Mouse (Mus musculus) limb, embryonic 11.5 days (tissue): ENCODE data around the gene Cyp2c23. TPM values are rescaled to one million over a fixed set of nuclear protein-coding genes. Genes with fewer than 3 reads are reported as not detected.

Experiments used
- ATAC-seq: fragments of 200-750 bp; cut with Nextera tagmentation; 2 replicates; pipeline ENCODE4 v1.8.0; 2017; ENCODE audit warnings: low read depth; ENCODE audit not compliant: insufficient number of reproducible peaks, low FRiP score, low TSS enrichment
- DNase-seq: peaks from one replicate; pipeline ENCODE4 v3.0.0-alpha.2; 2015; ENCODE audit warnings: low spot score
- H3K27ac ChIP-seq: fragments of 300-500 bp; sonication (generic); replicated peaks from 2 replicates; pipeline ENCODE4 v1.5.1; 2014; ENCODE audit warnings: low read depth, mild to moderate bottlenecking, low read length
- H3K27me3 ChIP-seq: fragments of 300-500 bp; sonication (generic); 2 replicates; pipeline ENCODE4 v1.6.1; 2014; ENCODE audit warnings: mild to moderate bottlenecking, low read length, mixed read lengths; ENCODE audit not compliant: control insufficient read depth, insufficient read depth
- H3K36me3 ChIP-seq: fragments of 300-500 bp; sonication (generic); 2 replicates; pipeline ENCODE4 v1.6.1; 2014; ENCODE audit warnings: mild to moderate bottlenecking, low read length, moderate library complexity, mixed read lengths; ENCODE audit not compliant: control insufficient read depth, insufficient read depth
- H3K4me1 ChIP-seq: fragments of 300-500 bp; sonication (generic); 2 replicates; pipeline ENCODE4 v1.6.1; 2014; ENCODE audit warnings: low read length, mixed read lengths; ENCODE audit not compliant: control insufficient read depth, insufficient read depth
- H3K4me2 ChIP-seq: fragments of 300-500 bp; sonication (generic); 2 replicates; pipeline ENCODE4 v1.6.1; 2014; ENCODE audit warnings: low read depth, mild to moderate bottlenecking, moderate library complexity; ENCODE audit not compliant: severe bottlenecking
- H3K4me3 ChIP-seq: fragments of 300-500 bp; sonication (generic); 2 replicates; pipeline ENCODE4 v1.5.1; 2014; ENCODE audit warnings: low read depth, low read length
- H3K9ac ChIP-seq: fragments of 300-500 bp; sonication (generic); 2 replicates; pipeline ENCODE4 v1.6.1; 2014; ENCODE audit warnings: mild to moderate bottlenecking, low read length
- H3K9me3 ChIP-seq: fragments of 300-500 bp; sonication (generic); 2 replicates; pipeline ENCODE4 v1.6.1; 2016; ENCODE audit warnings: low read length; ENCODE audit not compliant: control insufficient read depth
- WGBS: fragments of 180-500 bp; shearing (Covaris S2); extraction: QIAGEN DNeasy Blood & Tissue Kit; methylation state at CpG from one replicate; pipeline ENCODE4 v1.1.7; 2014; 5-methylcytosine and 5-hydroxymethylcytosine counted together
- polyA plus RNA-seq: library from polyadenylated mRNA; unstranded; fragments of >200 nt; fragmentation: Nextera tagmentation; extraction: Ambion mirVana; gene quantifications from 2 replicates; pipeline ENCODE4 v1.2.1, GENCODE M21; 2014

Gene Cyp2c23
- polyA plus RNA-seq, 1 experiment from 2014 or later: 0.12 TPM

- WGBS: 68% methylated on average over 7 of the region's 7 CpGs
- Histone ChIP-seq H3K4me3 (no peak overlapping the region), H3K27ac (no peak overlapping the region), H3K9me3 (no peaks in the 10 kb centered on the region), H3K9ac (no peak overlapping the region), H3K4me2 (no peak overlapping the region), H3K27me3 (no peaks in the 10 kb centered on the region), H3K36me3 (no peaks in the 10 kb centered on the region), H3K4me1 (no peaks in the 10 kb centered on the region)
- ATAC-seq: no peak
- DNase-seq: no peak
Observed at GRCm38 (mm10) chr19:44019739-44020138, 9.3 kb downstream of the Cyp2c23 start.

- Histone ChIP-seq H3K27me3 (no peaks in the 10 kb centered on the region), H3K9me3 (no peaks in the 10 kb centered on the region), H3K4me3 (no peak overlapping the region), H3K4me1 (no peaks in the 10 kb centered on the region), H3K27ac (no peak overlapping the region), H3K4me2 (no peak overlapping the region), H3K36me3 (no peaks in the 10 kb centered on the region), H3K9ac (no peak overlapping the region)
- ATAC-seq: no peak
- WGBS: 87% methylated on average over 6 of the region's 6 CpGs
- no peak for DNase-seq
Observed at GRCm38 (mm10) chr19:44013862-44014261, 15.1 kb downstream of the Cyp2c23 start.

GRCm38 (mm10) chr19:44008784-44009183 lies 20.2 kb downstream of the Cyp2c23 start:
- Histone ChIP-seq H3K9ac (no peak overlapping the region), H3K36me3 (no peaks in the 10 kb centered on the region), H3K27me3 (no peaks in the 10 kb centered on the region), H3K4me3 (no peak overlapping the region), H3K27ac (no peak overlapping the region), H3K4me2 (no peak overlapping the region), H3K9me3 (no peaks in the 10 kb centered on the region), H3K4me1 (no peaks in the 10 kb centered on the region)
- WGBS: 70% methylated on average over 15 of the region's 15 CpGs
- DNase-seq (no peak), ATAC-seq (no peak)

GRCm38 (mm10) chr19:44007186-44007585 lies 21.8 kb downstream of the Cyp2c23 start:
- DNase-seq (peak; percentile 24), ATAC-seq (no peak)

GRCm38 (mm10) chr19:44005025-44005424 lies 24.0 kb downstream of the Cyp2c23 start:
- no peak for DNase-seq
- 71% methylated on average over 4 of the region's 4 CpGs for WGBS
- no peaks in the 10 kb centered on the region for H3K27me3 ChIP-seq

More at GRCm38 (mm10) chr19:44007186-44007585, 21.8 kb downstream of the Cyp2c23 start:
- no peak overlapping the region for H3K4me3 ChIP-seq
- H3K27me3 ChIP-seq: no peaks in the 10 kb centered on the region
- 68% methylated on average over 12 of the region's 12 CpGs for WGBS
- H3K4me2 ChIP-seq: no peak overlapping the region
- no peaks in the 10 kb centered on the region for H3K36me3 ChIP-seq
- no peak overlapping the region for H3K9ac ChIP-seq
- H3K4me1 ChIP-seq: no peaks in the 10 kb centered on the region
- H3K27ac ChIP-seq: no peak overlapping the region
- H3K9me3 ChIP-seq: no peaks in the 10 kb centered on the region

GRCm38 (mm10) chr19:44004261-44004660 lies 24.7 kb downstream of the Cyp2c23 start:
- Histone ChIP-seq H3K4me2 (no peak overlapping the region), H3K4me1 (no peaks in the 10 kb centered on the region), H3K9ac (no peak overlapping the region), H3K27ac (no peak overlapping the region), H3K9me3 (no peaks in the 10 kb centered on the region), H3K4me3 (no peak overlapping the region), H3K36me3 (no peaks in the 10 kb centered on the region), H3K27me3 (no peaks in the 10 kb centered on the region)
- DNase-seq (no peak), ATAC-seq (no peak)
- WGBS: 87% methylated on average over 2 of the region's 2 CpGs

More at GRCm38 (mm10) chr19:44005025-44005424, 24.0 kb downstream of the Cyp2c23 start:
- ATAC-seq: no peak
- Histone ChIP-seq H3K4me1 (no peaks in the 10 kb centered on the region), H3K9ac (no peak overlapping the region), H3K4me2 (no peak overlapping the region), H3K27ac (no peak overlapping the region), H3K4me3 (no peak overlapping the region), H3K36me3 (no peaks in the 10 kb centered on the region), H3K9me3 (no peaks in the 10 kb centered on the region)

GRCm38 (mm10) chr19:44000720-44001119 lies 28.3 kb downstream of the Cyp2c23 start:
- Histone ChIP-seq H3K36me3 (no peaks in the 10 kb centered on the region), H3K4me1 (no peaks in the 10 kb centered on the region), H3K9me3 (no peaks in the 10 kb centered on the region), H3K4me2 (no peak overlapping the region), H3K27me3 (no peaks in the 10 kb centered on the region), H3K9ac (no peak overlapping the region), H3K27ac (no peak overlapping the region), H3K4me3 (no peak overlapping the region)
- ATAC-seq (no peak), DNase-seq (no peak)
- 84% methylated on average over 5 of the region's 5 CpGs for WGBS

GRCm38 (mm10) chr19:44000061-44000460 lies 28.9 kb downstream of the Cyp2c23 start:
- Histone ChIP-seq H3K4me3 (no peak overlapping the region), H3K27ac (no peak overlapping the region), H3K36me3 (no peaks in the 10 kb centered on the region), H3K9ac (no peak overlapping the region), H3K27me3 (no peaks in the 10 kb centered on the region), H3K4me1 (no peaks in the 10 kb centered on the region), H3K9me3 (no peaks in the 10 kb centered on the region), H3K4me2 (no peak overlapping the region)
- 81% methylated on average over 1 of the region's 1 CpGs for WGBS
- ATAC-seq (no peak), DNase-seq (no peak)

GRCm38 (mm10) chr19:43998802-43999527 lies 30.0 kb downstream of the Cyp2c23 start:
- no peaks in the 10 kb centered on the region for H3K4me1 ChIP-seq
- H3K9ac ChIP-seq: no peak overlapping the region
- no peak overlapping the region for H3K4me2 ChIP-seq
- DNase-seq: no peak
- no peaks in the 10 kb centered on the region for H3K27me3 ChIP-seq
- no peak overlapping the region for H3K27ac ChIP-seq
- H3K9me3 ChIP-seq: no peaks in the 10 kb centered on the region
- no peak overlapping the region for H3K4me3 ChIP-seq
- H3K36me3 ChIP-seq: no peaks in the 10 kb centered on the region
- 75% methylated on average over 11 of the region's 11 CpGs for WGBS
- no peak for ATAC-seq
